Mouse (Mus musculus) bone marrow, adult 2 months (tissue): Measurements from ENCODE around the gene U2surp.

Experiments
- CTCF ChIP-seq: fragments of 200-500 bp; IDR thresholded peaks from 2 replicates; pipeline ENCODE4 v1.5.1; 2011; ENCODE audit warnings: low read length, control low read depth; ENCODE audit not compliant: control insufficient read depth, insufficient read depth
- POLR2A ChIP-seq: fragments of 200-500 bp; IDR thresholded peaks from 2 replicates; pipeline ENCODE4 v1.6.1; 2011; ENCODE audit warnings: low read depth, mild to moderate bottlenecking, control low read depth, low read length, borderline replicate concordance; ENCODE audit not compliant: control insufficient read depth

- TF ChIP-seq POLR2A = no peak
- TF ChIP-seq CTCF = no peak
Measured at GRCm38 (mm10) chr9:95495038-95495437, 16.8 kb downstream of the U2surp start.
